Mouse (Mus musculus) cerebellum, adult 2 months (tissue): ENCODE measurements around the gene Rps19.

ENCODE experiments used
- CTCF ChIP-seq: fragments of 200-500 bp; IDR thresholded peaks from 2 replicates; pipeline ENCODE4 v1.5.1; 2011; ENCODE audit warnings: low read depth, mild to moderate bottlenecking, control low read depth, low read length, moderate library complexity, borderline replicate concordance; ENCODE audit not compliant: insufficient read depth
- POLR2A ChIP-seq: fragments of 200-500 bp; IDR thresholded peaks from 2 replicates; pipeline ENCODE4 v1.6.1; 2011; ENCODE audit warnings: low read length, control low read depth, borderline replicate concordance; ENCODE audit not compliant: insufficient read depth

DNA sequence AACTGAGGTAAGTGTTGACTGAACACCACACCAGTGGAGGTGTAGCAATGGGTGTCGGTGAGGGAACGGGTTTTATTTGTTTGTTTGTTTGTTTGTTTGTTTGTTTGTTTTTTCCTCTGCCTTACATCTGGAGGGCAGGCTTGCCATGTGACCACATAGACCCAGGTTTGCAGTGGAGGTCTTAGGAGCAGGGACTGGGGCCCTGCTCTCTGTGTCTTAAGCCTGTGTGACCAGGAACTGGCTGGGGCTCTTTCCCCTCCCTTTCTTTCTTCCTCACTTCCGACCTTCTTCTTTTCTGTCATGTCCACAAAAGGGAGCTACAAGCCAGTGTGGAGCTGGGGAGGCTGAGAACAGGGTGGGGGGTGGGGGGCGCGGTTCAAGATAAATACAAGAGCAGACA is 13.8 kb downstream of the Rps19 start:
- TF ChIP-seq POLR2A (no peak), CTCF (no peak)
